Mouse (Mus musculus) bone marrow macrophage, adult 2 months (primary cell): ENCODE results near the gene Rfc4.

Experiments
- CTCF ChIP-seq: IDR thresholded peaks from 2 replicates; pipeline ENCODE4 v1.5.1; 2012; ENCODE audit warnings: low read depth, mild to moderate bottlenecking, low read length, moderate library complexity
- POLR2A ChIP-seq: IDR thresholded peaks from 2 replicates; pipeline ENCODE4 v1.6.1; 2012; ENCODE audit warnings: mild to moderate bottlenecking, low read depth, low read length, borderline replicate concordance

DNA sequence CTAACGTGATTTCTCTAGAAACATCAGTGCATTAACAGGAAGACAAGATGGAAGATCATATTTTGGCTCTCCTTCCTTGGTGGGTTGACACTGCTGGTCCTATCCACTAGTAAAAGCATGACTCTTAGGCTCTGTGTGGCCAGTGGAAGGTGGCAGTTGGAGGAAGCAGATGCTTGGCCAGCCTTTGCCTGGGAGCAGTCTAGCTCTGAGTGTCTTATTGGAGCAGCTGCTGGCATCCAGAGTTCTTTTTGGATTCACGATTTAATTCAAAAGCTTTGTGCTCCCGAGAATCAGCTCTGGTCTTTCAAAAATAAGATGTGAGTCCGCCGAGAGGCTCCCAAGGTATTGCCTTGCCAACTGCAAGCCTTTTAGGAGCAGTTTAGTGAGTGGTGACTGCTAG lies 17.7 kb upstream of the Rfc4 start:
- TF ChIP-seq CTCF (no peak), POLR2A (no peak)
